Mouse (Mus musculus): ENCODE measurements around the gene 1110017D15Rik. TPM values are rescaled to one million over a fixed set of nuclear protein-coding genes. Genes with fewer than 3 reads are reported as not detected.

1110017D15Rik gene
- polyA plus RNA-seq (2015; fragmentation: Nextera tagmentation; extraction: Ambion mirVana), result 0.30 and 0.55 TPM in 2 replicates

GRCm38 (mm10) chr4:41517233-41517632 is at the start of gene 1110017D15Rik:
Gene 1110017D15Rik (minus strand): TSS chr4:41517333.
- Histone ChIP-seq H3K4me2 (no peak within 1 kb of the TSS), H3K9me3 (no peaks in the 10 kb centered on the region), H3K27ac (no peak within 1 kb of the TSS), H3K4me1 (no peaks in the 10 kb centered on the region; the same call in 1 of the 2 replicates), H3K36me3 (no peaks in the 10 kb centered on the region), H3K27me3 (replicated peaks) (peaks cover 10% of the 10 kb centered on the region; the same call in 1 of the 2 replicates), H3K4me3 (replicated peaks) (no peak within 1 kb of the TSS), H3K9ac (no peak within 1 kb of the TSS)
- no peak for ATAC-seq (ENCODE audit: insufficient read depth, low FRiP score, low read depth)
- 83% methylated on average over 2 of the region's 2 CpGs for WGBS

GRCm38 (mm10) chr4:41566123-41566522 is 49.0 kb upstream of the 1110017D15Rik start:
- no peak overlapping the region for H3K4me2 ChIP-seq
- WGBS, result 6% methylated on average over 3 of the region's 3 CpGs

GRCm38 (mm10) chr4:41563297-41563696 is 46.2 kb upstream of the 1110017D15Rik start:
- Histone ChIP-seq H3K27me3 (replicated peaks) (peaks cover 6% of the 10 kb centered on the region; the same call in 1 of the 2 replicates), H3K4me3 (replicated peaks) (no peak overlapping the region), H3K4me2 (no peak overlapping the region), H3K9ac (no peak overlapping the region), H3K27ac (no peak overlapping the region), H3K9me3 (no peaks in the 10 kb centered on the region), H3K36me3 (no peaks in the 10 kb centered on the region), H3K4me1 (peaks cover 5% of the 10 kb centered on the region)
- WGBS, result 86% methylated on average over 5 of the region's 5 CpGs
- no peak for ATAC-seq (ENCODE audit: insufficient read depth, low FRiP score, low read depth)

More at GRCm38 (mm10) chr4:41566123-41566522, 49.0 kb upstream of the 1110017D15Rik start:
- Histone ChIP-seq H3K9ac (no peak overlapping the region), H3K27ac (no peak overlapping the region), H3K27me3 (replicated peaks) (peaks cover 6% of the 10 kb centered on the region; the same call in 1 of the 2 replicates), H3K4me1 (peaks cover 5% of the 10 kb centered on the region), H3K4me3 (replicated peaks) (no peak overlapping the region), H3K9me3 (no peaks in the 10 kb centered on the region), H3K36me3 (no peaks in the 10 kb centered on the region)
- no peak for ATAC-seq (ENCODE audit: insufficient read depth, low FRiP score, low read depth)

GRCm38 (mm10) chr4:41557092-41557491 is 40.0 kb upstream of the 1110017D15Rik start:
- no peak overlapping the region for H3K9ac ChIP-seq
- no peaks in the 10 kb centered on the region for H3K9me3 ChIP-seq
- H3K27me3 ChIP-seq (replicated peaks), result no peaks in the 10 kb centered on the region
- no peak for ATAC-seq (ENCODE audit: insufficient read depth, low FRiP score, low read depth)
- no peak overlapping the region for H3K4me3 ChIP-seq (replicated peaks)
- WGBS, result 69% methylated on average over 3 of the region's 3 CpGs
- no peak overlapping the region for H3K4me2 ChIP-seq
- no peaks in the 10 kb centered on the region; the same call in 1 of the 2 replicates for H3K4me1 ChIP-seq
- H3K27ac ChIP-seq, result no peak overlapping the region
- H3K36me3 ChIP-seq, result no peaks in the 10 kb centered on the region

GRCm38 (mm10) chr4:41556311-41556953 is 39.3 kb upstream of the 1110017D15Rik start:
- ATAC-seq (ENCODE audit: insufficient read depth, low FRiP score, low read depth), result no peak
- Histone ChIP-seq H3K27ac (no peak overlapping the region), H3K4me3 (replicated peaks) (no peak overlapping the region), H3K27me3 (replicated peaks) (no peaks in the 10 kb centered on the region), H3K9me3 (no peaks in the 10 kb centered on the region), H3K4me2 (no peak overlapping the region), H3K9ac (no peak overlapping the region), H3K36me3 (no peaks in the 10 kb centered on the region), H3K4me1 (no peaks in the 10 kb centered on the region; the same call in 1 of the 2 replicates)
- 47% methylated on average over 5 of the region's 5 CpGs for WGBS

- no peak for ATAC-seq (ENCODE audit: insufficient read depth, low FRiP score, low read depth)
- no peak overlapping the region for H3K9ac ChIP-seq
- H3K36me3 ChIP-seq, result no peaks in the 10 kb centered on the region
- 0 out of 2 replicates have a peak overlapping the region, but pooled peaks have one; percentile 6 for H3K27ac ChIP-seq
- 59% methylated on average over 14 of the region's 14 CpGs for WGBS
- H3K9me3 ChIP-seq, result no peaks in the 10 kb centered on the region
- no peaks in the 10 kb centered on the region for H3K27me3 ChIP-seq (replicated peaks)
- H3K4me2 ChIP-seq, result no peak overlapping the region
- no peaks in the 10 kb centered on the region; the same call in 1 of the 2 replicates for H3K4me1 ChIP-seq
- H3K4me3 ChIP-seq (replicated peaks), result no peak overlapping the region
Observed at GRCm38 (mm10) chr4:41554994-41555663, 38.0 kb upstream of the 1110017D15Rik start.

- no peak overlapping the region for H3K9ac ChIP-seq
- H3K4me1 ChIP-seq, result no peaks in the 10 kb centered on the region; the same call in 1 of the 2 replicates
- H3K9me3 ChIP-seq, result no peaks in the 10 kb centered on the region
- ATAC-seq (ENCODE audit: insufficient read depth, low FRiP score, low read depth), result no peak
- H3K27me3 ChIP-seq (replicated peaks), result no peaks in the 10 kb centered on the region
- no peak overlapping the region for H3K27ac ChIP-seq
- 74% methylated on average over 11 of the region's 11 CpGs for WGBS
- no peak overlapping the region for H3K4me3 ChIP-seq (replicated peaks)
- no peak overlapping the region for H3K4me2 ChIP-seq
- H3K36me3 ChIP-seq, result no peaks in the 10 kb centered on the region
Observed at GRCm38 (mm10) chr4:41553116-41553515, 36.0 kb upstream of the 1110017D15Rik start.

GRCm38 (mm10) chr4:41552529-41552928 is 35.4 kb upstream of the 1110017D15Rik start:
- Histone ChIP-seq H3K27ac (no peak overlapping the region), H3K4me1 (no peaks in the 10 kb centered on the region; the same call in 1 of the 2 replicates), H3K4me2 (no peak overlapping the region), H3K9ac (no peak overlapping the region), H3K36me3 (no peaks in the 10 kb centered on the region), H3K4me3 (replicated peaks) (no peak overlapping the region), H3K27me3 (replicated peaks) (no peaks in the 10 kb centered on the region), H3K9me3 (no peaks in the 10 kb centered on the region)
- no peak for ATAC-seq (ENCODE audit: insufficient read depth, low FRiP score, low read depth)
- 33% methylated on average over 6 of the region's 6 CpGs for WGBS

- WGBS, result 70% methylated on average over 1 of the region's 1 CpGs
- no peak overlapping the region for H3K4me3 ChIP-seq (replicated peaks)
- no peaks in the 10 kb centered on the region for H3K36me3 ChIP-seq
- H3K9ac ChIP-seq, result no peak overlapping the region
- no peak for ATAC-seq (ENCODE audit: insufficient read depth, low FRiP score, low read depth)
- H3K9me3 ChIP-seq, result no peaks in the 10 kb centered on the region
- H3K4me1 ChIP-seq, result no peaks in the 10 kb centered on the region
- no peaks in the 10 kb centered on the region for H3K27me3 ChIP-seq (replicated peaks)
- H3K27ac ChIP-seq, result no peak overlapping the region
- no peak overlapping the region for H3K4me2 ChIP-seq
Observed at GRCm38 (mm10) chr4:41547086-41547485, 30.0 kb upstream of the 1110017D15Rik start.

GRCm38 (mm10) chr4:41545985-41546384 is 28.9 kb upstream of the 1110017D15Rik start:
- H3K9me3 ChIP-seq, result no peaks in the 10 kb centered on the region
- H3K36me3 ChIP-seq, result no peaks in the 10 kb centered on the region
- H3K27ac ChIP-seq, result no peak overlapping the region
- 12% methylated on average over 8 of the region's 8 CpGs for WGBS
- ATAC-seq (ENCODE audit: insufficient read depth, low FRiP score, low read depth), result no peak
- H3K27me3 ChIP-seq (replicated peaks), result no peaks in the 10 kb centered on the region
- H3K4me3 ChIP-seq (replicated peaks), result no peak overlapping the region
- no peaks in the 10 kb centered on the region for H3K4me1 ChIP-seq
- no peak overlapping the region for H3K9ac ChIP-seq
- H3K4me2 ChIP-seq, result no peak overlapping the region

GRCm38 (mm10) chr4:41542136-41542535 is 25.0 kb upstream of the 1110017D15Rik start:
- H3K27ac ChIP-seq, result no peak overlapping the region
- H3K4me1 ChIP-seq, result no peaks in the 10 kb centered on the region
- H3K4me2 ChIP-seq, result no peak overlapping the region
- no peak overlapping the region for H3K4me3 ChIP-seq (replicated peaks)
- no peaks in the 10 kb centered on the region for H3K9me3 ChIP-seq
- H3K36me3 ChIP-seq, result no peaks in the 10 kb centered on the region
- no peak for ATAC-seq (ENCODE audit: insufficient read depth, low FRiP score, low read depth)
- no peak overlapping the region for H3K9ac ChIP-seq
- H3K27me3 ChIP-seq (replicated peaks), result no peaks in the 10 kb centered on the region
- 76% methylated on average over 8 of the region's 8 CpGs for WGBS

GRCm38 (mm10) chr4:41534866-41535265 is 17.7 kb upstream of the 1110017D15Rik start:
- Histone ChIP-seq H3K9ac (no peak overlapping the region), H3K4me3 (replicated peaks) (no peak overlapping the region), H3K27me3 (replicated peaks) (no peaks in the 10 kb centered on the region), H3K27ac (no peak overlapping the region), H3K4me2 (no peak overlapping the region), H3K9me3 (no peaks in the 10 kb centered on the region), H3K36me3 (no peaks in the 10 kb centered on the region), H3K4me1 (no peaks in the 10 kb centered on the region)
- 73% methylated on average over 5 of the region's 5 CpGs for WGBS
- no peak for ATAC-seq (ENCODE audit: insufficient read depth, low FRiP score, low read depth)

Data from stomach, embryonic 15.5 days (tissue).